Mouse (Mus musculus) urinary bladder, adult 18-20 months (tissue): Measurements from ENCODE around the gene Mbl1.

Experiments
- DNase-seq, 2 experiments: peaks; one replicate each; pipeline ENCODE4 v3.0.0; 2022; ENCODE audit warnings: low spot score in 2 of 2, mixed read lengths in 2 of 2

Mbl1 gene

DNA sequence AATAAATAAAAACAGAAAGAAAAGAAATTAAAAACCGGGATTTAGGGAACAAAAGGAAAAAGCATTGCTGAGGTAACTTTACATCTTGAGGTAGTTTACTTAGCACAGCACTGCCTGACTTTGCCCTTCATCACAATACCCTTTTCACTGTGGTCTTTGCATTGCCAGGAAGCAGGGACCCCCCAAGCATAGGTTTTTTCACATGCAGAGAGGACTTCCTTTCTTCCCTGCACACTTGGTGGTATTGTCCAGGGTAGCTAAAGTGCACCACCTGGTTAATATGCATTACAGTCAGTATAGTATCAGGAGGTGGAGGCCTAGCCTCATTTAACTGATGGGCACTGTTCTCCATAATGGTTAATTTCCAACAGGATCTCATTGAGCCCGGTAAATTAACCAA lies 38.2 kb downstream of the Mbl1 start:
- DNase-seq: no peak

- DNase-seq: no peak
These were observed 46.9 kb downstream of the Mbl1 start for GRCm38 (mm10) chr14:41198037-41198730.
